Mouse (Mus musculus) cerebellum, adult 2 months (tissue): ENCODE measurements around the gene Ndufc2. TPM values are rescaled to one million over a fixed set of nuclear protein-coding genes. Genes with fewer than 3 reads are reported as not detected.
"Not testable (repeated sequence)": the region's sequence is repeated elsewhere in the genome, so short reads cannot be mapped to it uniquely, and the experiment has no call there.

Experiments used
- DNase-seq, 2 experiments: peaks; one replicate each; pipeline ENCODE4 v3.0.0; 2021
- H3K27ac ChIP-seq: fragments of 200-500 bp; 2 replicates; pipeline ENCODE4 v1.5.1; 2012; ENCODE audit warnings: low read length, control low read depth, inconsistent platforms; ENCODE audit not compliant: insufficient read depth
- H3K27me3 ChIP-seq: fragments of 200-500 bp; 2 replicates; pipeline ENCODE4 v1.6.1; 2012; ENCODE audit warnings: inconsistent platforms, mild to moderate bottlenecking, low read length, moderate library complexity; ENCODE audit not compliant: control insufficient read depth, insufficient read depth
- H3K4me1 ChIP-seq: fragments of 200-500 bp; 2 replicates; pipeline ENCODE4 v1.6.1; 2011; ENCODE audit warnings: low read length; ENCODE audit not compliant: control insufficient read depth, insufficient read depth
- H3K4me3 ChIP-seq: fragments of 200-500 bp; replicated peaks from 2 replicates; pipeline ENCODE3; 2011; ENCODE audit warnings: mild to moderate bottlenecking, low read depth, low read length, control low read depth; ENCODE audit not compliant: insufficient read depth
- CTCF ChIP-seq: fragments of 200-500 bp; IDR thresholded peaks from 2 replicates; pipeline ENCODE4 v1.5.1; 2011; ENCODE audit warnings: low read depth, mild to moderate bottlenecking, control low read depth, low read length, moderate library complexity, borderline replicate concordance; ENCODE audit not compliant: insufficient read depth
- POLR2A ChIP-seq: fragments of 200-500 bp; IDR thresholded peaks from 2 replicates; pipeline ENCODE4 v1.6.1; 2011; ENCODE audit warnings: low read length, control low read depth, borderline replicate concordance; ENCODE audit not compliant: insufficient read depth
- WGBS: fragments of 180-500 bp; shearing (Covaris S2); methylation state at CpG from one replicate; pipeline ENCODE4 v1.1.7; 2018; 5-methylcytosine and 5-hydroxymethylcytosine counted together
- polyA plus RNA-seq: library from polyadenylated mRNA; depleted of rRNA; stranded (reverse); fragments of >200 nt; gene quantifications from 2 replicates; pipeline ENCODE4 v1.2.3, GENCODE M21; 2012

Ndufc2 gene
- polyA plus RNA-seq, 1 experiment = 376 TPM

DNA sequence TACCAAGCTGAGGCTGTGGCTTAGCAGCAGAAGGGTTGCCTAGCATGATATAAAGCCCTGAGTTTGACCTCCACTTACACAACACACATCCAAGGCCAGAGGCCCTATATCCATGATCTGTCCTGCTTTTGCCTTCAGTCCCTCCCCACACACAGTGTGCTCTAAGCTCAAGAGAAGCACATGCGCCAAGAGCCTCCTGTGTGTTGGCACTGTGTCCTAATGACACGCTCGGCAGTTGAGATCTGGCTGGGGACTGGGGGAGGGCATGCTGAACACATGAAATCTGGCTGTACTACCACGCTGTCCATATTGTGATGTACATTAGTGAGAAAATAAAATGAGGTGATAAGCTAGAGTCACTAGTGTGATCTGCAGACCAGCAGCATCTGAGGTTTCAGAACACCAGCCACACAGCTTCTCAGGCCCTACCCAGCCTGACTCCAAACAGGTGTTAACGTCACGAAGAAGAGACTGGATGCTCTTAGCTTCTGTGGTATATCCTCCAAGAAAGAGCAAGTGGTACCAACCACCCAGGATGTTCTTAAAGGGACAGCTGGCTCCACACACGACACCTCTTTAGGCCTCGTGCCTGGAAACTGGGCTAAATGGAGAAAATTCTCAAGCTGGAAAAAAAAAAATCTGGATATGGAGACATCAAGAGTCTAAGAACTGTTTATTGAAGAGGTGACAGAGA is 21.3 kb downstream of the Ndufc2 start:
- WGBS = 17% methylated on average over 8 of the region's 8 CpGs
- peak; percentile 72 to 83 for DNase-seq
- TF ChIP-seq CTCF (no peak), POLR2A (no peak)

DNA sequence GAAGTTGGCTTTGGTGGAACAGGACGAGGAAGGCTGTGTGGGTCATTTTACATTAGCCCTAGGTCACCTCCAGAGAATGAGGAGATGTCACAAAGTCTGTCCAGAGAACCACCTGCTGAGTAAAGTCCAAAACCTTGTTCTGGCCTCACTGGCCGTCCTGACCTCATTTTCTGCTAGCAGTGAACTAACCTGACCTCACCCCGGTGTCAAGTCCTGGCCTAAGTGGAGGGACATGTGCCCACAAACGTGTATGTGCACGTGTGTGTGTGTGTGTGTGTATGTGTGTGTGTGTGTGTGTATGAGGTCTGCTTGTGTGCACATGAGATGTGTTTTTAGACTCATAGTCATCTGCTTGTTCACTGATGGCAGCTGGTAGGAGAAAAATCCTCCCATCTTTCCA is 24.0 kb downstream of the Ndufc2 start:
- no peak overlapping the region for H3K27ac ChIP-seq
- no peaks in the 10 kb centered on the region for H3K27me3 ChIP-seq
- DNase-seq = no peak
- WGBS = 72% methylated on average over 5 of the region's 5 CpGs
- no peak for TF ChIP-seq POLR2A
- no peak for TF ChIP-seq CTCF
- H3K4me3 ChIP-seq = no peak overlapping the region
- H3K4me1 ChIP-seq = peaks cover 37% of the 10 kb centered on the region

More for the DNA sequence above, 21.3 kb downstream of the Ndufc2 start:
- Histone ChIP-seq H3K27me3 (no peaks in the 10 kb centered on the region), H3K4me3 (no peak overlapping the region), H3K27ac (peak overlapping the region; percentile 71), H3K4me1 (peaks cover 28% of the 10 kb centered on the region)

- Histone ChIP-seq H3K4me3 (no peak overlapping the region), H3K4me1 (peaks cover 32% of the 10 kb centered on the region), H3K27ac (no peak overlapping the region), H3K27me3 (no peaks in the 10 kb centered on the region)
- peak; percentile 86 for TF ChIP-seq CTCF
- no peak for TF ChIP-seq POLR2A
- DNase-seq = peak; percentile 86 to 92
- WGBS = 9% methylated on average over 12 of the region's 12 CpGs
These were observed 24.9 kb downstream of the Ndufc2 start for GRCm38 (mm10) chr7:97424621-97425245.

- no peak for TF ChIP-seq POLR2A
- DNase-seq = peak; percentile 69 to 83
- WGBS = 15% methylated on average over 6 of the region's 6 CpGs
These were observed 26.8 kb downstream of the Ndufc2 start for GRCm38 (mm10) chr7:97426566-97426965.

GRCm38 (mm10) chr7:97427296-97427695 is 27.5 kb downstream of the Ndufc2 start:
- H3K27ac ChIP-seq = peak overlapping the region; percentile 25; the same call in 1 of the 2 replicates
- peaks cover 20% of the 10 kb centered on the region for H3K4me1 ChIP-seq
- 45% methylated on average over 6 of the region's 6 CpGs for WGBS
- no peak overlapping the region for H3K4me3 ChIP-seq
- no peaks in the 10 kb centered on the region for H3K27me3 ChIP-seq
- no peak for DNase-seq
- TF ChIP-seq POLR2A (no peak), CTCF (no peak)

More at GRCm38 (mm10) chr7:97426566-97426965, 26.8 kb downstream of the Ndufc2 start:
- H3K4me1 ChIP-seq = peaks cover 20% of the 10 kb centered on the region
- no peaks in the 10 kb centered on the region for H3K27me3 ChIP-seq
- H3K27ac ChIP-seq = peak overlapping the region; percentile 25; the same call in 1 of the 2 replicates
- no peak overlapping the region for H3K4me3 ChIP-seq

- peak; percentile 70 to 85 for DNase-seq
- Histone ChIP-seq H3K4me1 (peaks cover 20% of the 10 kb centered on the region), H3K27ac (no peak overlapping the region), H3K4me3 (no peak overlapping the region), H3K27me3 (no peaks in the 10 kb centered on the region)
- TF ChIP-seq CTCF (peak; percentile 36; the same call in 1 of the 2 replicates), POLR2A (no peak)
- WGBS = 13% methylated on average over 5 of the region's 5 CpGs
These were observed 28.1 kb downstream of the Ndufc2 start for GRCm38 (mm10) chr7:97427778-97428420.

- no peak overlapping the region for H3K4me3 ChIP-seq
- WGBS = 25% methylated on average over 5 of the region's 5 CpGs
- H3K27me3 ChIP-seq = no peaks in the 10 kb centered on the region
- H3K4me1 ChIP-seq = peaks cover 20% of the 10 kb centered on the region
- DNase-seq = no peak
- H3K27ac ChIP-seq = no peak overlapping the region
- TF ChIP-seq POLR2A = no peak
- no peak for TF ChIP-seq CTCF
These were observed 29.9 kb downstream of the Ndufc2 start for GRCm38 (mm10) chr7:97429705-97430104.

- not testable (repeated sequence) for H3K4me1 ChIP-seq, DNase-seq, H3K27ac ChIP-seq, H3K27me3 ChIP-seq, H3K4me3 ChIP-seq
- 69% methylated on average over 3 of the region's 3 CpGs for WGBS
These were observed 33.7 kb downstream of the Ndufc2 start for GRCm38 (mm10) chr7:97433517-97433916.
